Mouse (Mus musculus) activated CD4-positive, CD25-positive, alpha-beta regulatory T cell (primary cell): ENCODE results near the gene Nap1l5. TPM values are rescaled to one million over a fixed set of nuclear protein-coding genes. Genes with fewer than 3 reads are reported as not detected.

ENCODE experiments used
- polyA plus RNA-seq, 2 experiments: library from polyadenylated mRNA; unstranded; fragments of 100-300 nt; shearing (Covaris generic); gene quantifications; one replicate each; pipeline ENCODE4 v1.2.1; 2017

Gene Nap1l5
- polyA plus RNA-seq = under 1 TPM; 0.14 to 0.44 TPM

GRCm38 (mm10) chr6:58906852-58907261, at the start of gene Nap1l5:
Gene Nap1l5 (minus strand): TSS chr6:58907076.

Other genes starting within 250 kb of the Nap1l5 start
- 10 to 100 TPM; 36.2 to 51.6 TPM for gene Herc3, start 75.6 kb downstream of the Nap1l5 start, polyA plus RNA-seq
- gene Fam13a, start 117.5 kb upstream of the Nap1l5 start, polyA plus RNA-seq = under 1 TPM; 0.18 to 0.44 TPM